In the genomic region with DNA sequence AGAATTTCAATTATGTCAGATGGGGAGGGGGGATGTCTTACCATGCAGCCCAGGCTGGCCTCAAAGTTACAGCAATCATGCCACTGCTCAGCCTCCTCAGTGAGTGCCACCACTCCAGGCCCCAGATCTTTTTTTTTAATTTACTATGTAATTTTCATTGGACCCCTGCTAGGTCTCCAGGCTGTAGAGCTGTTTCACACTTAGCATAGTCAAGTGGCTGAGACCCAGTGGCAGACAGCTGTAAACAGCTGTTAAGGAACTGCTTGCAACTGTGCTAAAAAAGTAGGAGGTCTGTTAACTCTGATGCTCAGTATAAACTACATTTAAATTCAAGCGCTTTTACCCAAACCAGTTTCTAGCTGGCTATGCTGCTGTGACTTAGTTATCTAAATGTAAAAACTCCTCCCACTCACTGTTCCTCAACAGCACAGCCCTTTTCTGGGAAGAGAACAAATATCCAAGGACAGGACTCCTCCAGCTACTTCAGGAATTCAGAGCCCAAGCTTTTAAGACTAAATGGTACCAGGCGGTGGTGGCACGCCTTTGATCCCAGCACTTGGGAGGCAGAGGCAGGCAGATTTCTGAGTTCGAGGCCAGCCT, we compare ENCODE assay signal across 16 mouse cellular contexts. TPM values are rescaled to one million over a fixed set of nuclear protein-coding genes. Genes with fewer than 3 reads are reported as not detected.
A peak's percentile ranks its signal among the peaks of the same experiment; 100 is the strongest.
DNase-seq lines count a peak whose midpoint lies in the region; ATAC-seq and TF ChIP-seq lines count a peak whose summit lies in the region.
"Had no signal": no experiment of that assay in that cellular context is flagged by ENCODE, and none has a peak within 500 bp of the region (broad histone marks: within the 10 kb centered on the region; RNA-seq: fewer than 3 reads in every experiment).

No protein-coding gene starts in this region.

- peaks cover 6% of the 10 kb centered on the region for H3K36me3 ChIP-seq in heart, embryonic 16.5 days (ENCODE audit: control insufficient read depth, insufficient read depth)
- peaks cover 9% of the 10 kb centered on the region; the same call in 1 of the 2 replicates for H3K36me3 ChIP-seq in heart, embryonic 12.5 days
- no peaks in the 10 kb centered on the region for H3K36me3 ChIP-seq in lung, embryonic 14.5 days (ENCODE audit: insufficient read depth)
- no peaks in the 10 kb centered on the region for H3K36me3 ChIP-seq in thymus, adult 2 months (ENCODE audit: control insufficient read depth, insufficient read depth, low read length)

- TF ChIP-seq POLR2A in thymus, adult 2 months (IDR thresholded peaks at IDR 0.05; ENCODE audit: control insufficient read depth, extremely low read depth, insufficient read depth, low read length, poor library complexity) = no peak

- H3K27ac ChIP-seq in heart, embryonic 16.5 days (ENCODE audit: low read length) = no peak overlapping the region
- H3K27ac ChIP-seq in heart, embryonic 12.5 days (ENCODE audit: poor library complexity, severe bottlenecking) = no peak overlapping the region
- no peak overlapping the region for H3K27ac ChIP-seq in lung, embryonic 14.5 days (ENCODE audit: low read depth)
- no peak overlapping the region for H3K27ac ChIP-seq in thymus, adult 2 months (ENCODE audit: control insufficient read depth, insufficient read depth, low read length)
- H3K27ac ChIP-seq: forebrain, embryonic 10.5 days; gastrocnemius, adult 2 months had no signal

- peak; percentile 65 for DNase-seq in lung, embryonic 14.5 days
- DNase-seq in lung, postnatal 14 days = no peak
- DNase-seq in ES-CJ7 (ENCODE audit: low read depth, low spot score) = peak; percentile 75
- peak; percentile 23 to 39 for DNase-seq in heart, postnatal 14 days
- no peak for DNase-seq in thymus, adult 2 months
- DNase-seq: adrenal gland, postnatal 10 days; cerebellum, postnatal 14 days; gastrocnemius, adult 2 months had no signal

- H3K27me3 ChIP-seq in heart, embryonic 16.5 days (ENCODE audit: control insufficient read depth, insufficient read depth, low read length) = no peaks in the 10 kb centered on the region
- H3K27me3 ChIP-seq in heart, embryonic 12.5 days (replicated peaks) = no peaks in the 10 kb centered on the region
- no peaks in the 10 kb centered on the region for H3K27me3 ChIP-seq in lung, embryonic 14.5 days (ENCODE audit: insufficient read depth, low read length)
- no peaks in the 10 kb centered on the region for H3K27me3 ChIP-seq in thymus, adult 2 months (ENCODE audit: control insufficient read depth, insufficient read depth, low read length)
- H3K27me3 ChIP-seq: megakaryocyte, embryonic 14.5 days had no signal

- WGBS in heart, embryonic 16.5 days = 88% methylated on average over 4 of the region's 4 CpGs
- 83% methylated on average over 4 of the region's 4 CpGs for WGBS in heart, embryonic 12.5 days
- WGBS in lung, embryonic 14.5 days = 85% methylated on average over 4 of the region's 4 CpGs
- 97% methylated on average over 4 of the region's 4 CpGs for WGBS in thymus, adult 2 months

- no peaks in the 10 kb centered on the region for H3K9me3 ChIP-seq in heart, embryonic 16.5 days (replicated peaks; ENCODE audit: control insufficient read depth, low read length)
- no peaks in the 10 kb centered on the region for H3K9me3 ChIP-seq in heart, embryonic 12.5 days (replicated peaks)
- H3K9me3 ChIP-seq in lung, embryonic 14.5 days (ENCODE audit: low read depth, low read length) = no peaks in the 10 kb centered on the region; the same call in 1 of the 2 replicates
- H3K9me3 ChIP-seq: megakaryocyte, embryonic 14.5 days had no signal

- intact Hi-C loops in heart, postnatal 14 days (cut with DNase I) = no loop called here

- peaks cover 15% of the 10 kb centered on the region for H3K4me1 ChIP-seq in heart, embryonic 16.5 days (ENCODE audit: control insufficient read depth, insufficient read depth, low read length)
- peaks cover 25% of the 10 kb centered on the region for H3K4me1 ChIP-seq in heart, embryonic 12.5 days (replicated peaks)
- H3K4me1 ChIP-seq in lung, embryonic 14.5 days (ENCODE audit: insufficient read depth) = no peaks in the 10 kb centered on the region
- H3K4me1 ChIP-seq in thymus, adult 2 months (replicated peaks; ENCODE audit: control insufficient read depth, insufficient read depth, low read length) = peaks cover 6% of the 10 kb centered on the region; the same call in 1 of the 2 replicates
- H3K4me1 ChIP-seq: forebrain, embryonic 10.5 days had no signal

- TF ChIP-seq CTCF in lung, embryonic 14.5 days (IDR thresholded peaks at IDR 0.05; ENCODE audit: low read depth) = no peak
- TF ChIP-seq CTCF in thymus, adult 2 months (IDR thresholded peaks at IDR 0.05; ENCODE audit: borderline replicate concordance, control insufficient read depth, extremely low read depth, insufficient read depth, low read length, poor library complexity) = no peak

- H3K4me3 ChIP-seq in heart, embryonic 16.5 days (ENCODE audit: low read length) = no peak overlapping the region
- H3K4me3 ChIP-seq in heart, embryonic 12.5 days = no peak overlapping the region
- H3K4me3 ChIP-seq in lung, embryonic 14.5 days (ENCODE audit: low read depth, low read length) = no peak overlapping the region
- H3K4me3 ChIP-seq in thymus, adult 2 months (ENCODE audit: control insufficient read depth, insufficient read depth, low read length) = no peak overlapping the region
- H3K4me3 ChIP-seq: forebrain, embryonic 10.5 days; gastrocnemius, adult 2 months; megakaryocyte, embryonic 14.5 days had no signal

- ATAC-seq in heart, embryonic 16.5 days (replicated peaks; ENCODE audit: extremely low read depth, insufficient read depth, low FRiP score) = peak; percentile 49; the same call in 1 of the 2 replicates
- ATAC-seq in heart, embryonic 12.5 days (ENCODE audit: insufficient number of reproducible peaks, low FRiP score) = no peak
- peak; percentile 74; the same call in 1 of the 2 replicates for ATAC-seq in lung, embryonic 14.5 days (ENCODE audit: insufficient read depth)
- no peak for ATAC-seq in granulocyte monocyte progenitor cell, adult 5-6 weeks (replicated peaks; ENCODE audit: poor library complexity, severe bottlenecking)

- H3K4me2 ChIP-seq in heart, embryonic 16.5 days (ENCODE audit: low read depth, low read length) = no peak overlapping the region
- H3K4me2 ChIP-seq in heart, embryonic 12.5 days = no peak overlapping the region
- no peak overlapping the region for H3K4me2 ChIP-seq in lung, embryonic 14.5 days

- no peak overlapping the region for H3K9ac ChIP-seq in heart, embryonic 16.5 days (ENCODE audit: low read length)
- no peak overlapping the region for H3K9ac ChIP-seq in heart, embryonic 12.5 days
- H3K9ac ChIP-seq in lung, embryonic 14.5 days = no peak overlapping the region

RNA-seq across cellular contexts. Expression of a gene that starts 9.8 kb away (rescaled TPM):
- 12.4 and 13.0 TPM in 2 replicates for polyA plus RNA-seq in heart, embryonic 16.5 days (2015; fragmentation: Nextera tagmentation; extraction: Ambion mirVana)
- polyA plus RNA-seq in heart, embryonic 12.5 days (2016; fragmentation: Nextera tagmentation; extraction: Ambion mirVana) = 18.6 and 19.8 TPM in 2 replicates
- 24.5 and 24.7 TPM in 2 replicates for polyA plus RNA-seq in lung, embryonic 14.5 days (2014; fragmentation: Nextera tagmentation; extraction: Ambion mirVana)
- total RNA-seq in heart, postnatal 14 days (2021) = 10 to 100 TPM; 17.3 to 17.5 TPM
- total RNA-seq in granulocyte monocyte progenitor cell, adult 5-6 weeks (2014; fragmentation: Nextera tagmentation) = 23.6 and 27.4 TPM in 2 replicates
- 28.6 and 29.5 TPM in 2 replicates for total RNA-seq in granulocyte monocyte progenitor cell, adult 5-6 weeks (2017)
- 6.8 and 7.1 TPM in 2 replicates for polyA plus RNA-seq in thymus, adult 2 months (2012; rRNA removed)

RNA-seq across cellular contexts. Expression of a gene that starts 20.6 kb away (rescaled TPM):
- polyA plus RNA-seq in heart, embryonic 16.5 days (2015; fragmentation: Nextera tagmentation; extraction: Ambion mirVana) = not detected in 2 replicates
- polyA plus RNA-seq in heart, embryonic 12.5 days (2016; fragmentation: Nextera tagmentation; extraction: Ambion mirVana) = not detected in 2 replicates
- polyA plus RNA-seq in lung, embryonic 14.5 days (2014; fragmentation: Nextera tagmentation; extraction: Ambion mirVana) = not detected in 2 replicates
- total RNA-seq in heart, postnatal 14 days (2021) = not detected
- not detected in 2 replicates for total RNA-seq in granulocyte monocyte progenitor cell, adult 5-6 weeks (2014; fragmentation: Nextera tagmentation)
- not detected in 2 replicates for total RNA-seq in granulocyte monocyte progenitor cell, adult 5-6 weeks (2017)
- polyA plus RNA-seq in thymus, adult 2 months (2012; rRNA removed) = 0.43 and 1.00 TPM in 2 replicates
- total RNA-seq: adrenal gland, postnatal 10 days; gastrocnemius, adult 2 months had no signal
- polyA plus RNA-seq: heart, postnatal 0 days; large intestine, adult 2 months; small intestine, adult 2 months had no signal

Comparison
In these comparisons a context has a peak if more than half of its experiments do, and no peak if none do; other contexts are left out.
1. ATAC-seq: peak in heart, embryonic 16.5 days (single experiment) and lung, embryonic 14.5 days (single experiment); none in heart, embryonic 12.5 days (single experiment) and granulocyte monocyte progenitor cell, adult 5-6 weeks (single experiment).
2. DNase-seq: peak in lung, embryonic 14.5 days (single experiment), ES-CJ7 (single experiment) and heart, postnatal 14 days (2 of 2); none in lung, postnatal 14 days (single experiment) and thymus, adult 2 months (single experiment).